Mouse (Mus musculus): ENCODE results near the gene Gipc3. TPM values are rescaled to one million over a fixed set of nuclear protein-coding genes. Genes with fewer than 3 reads are reported as not detected.

Gipc3 gene
- total RNA-seq, 4 experiments from 2014 or later, result 0.46 to 1.2 (median 0.73) TPM

DNA sequence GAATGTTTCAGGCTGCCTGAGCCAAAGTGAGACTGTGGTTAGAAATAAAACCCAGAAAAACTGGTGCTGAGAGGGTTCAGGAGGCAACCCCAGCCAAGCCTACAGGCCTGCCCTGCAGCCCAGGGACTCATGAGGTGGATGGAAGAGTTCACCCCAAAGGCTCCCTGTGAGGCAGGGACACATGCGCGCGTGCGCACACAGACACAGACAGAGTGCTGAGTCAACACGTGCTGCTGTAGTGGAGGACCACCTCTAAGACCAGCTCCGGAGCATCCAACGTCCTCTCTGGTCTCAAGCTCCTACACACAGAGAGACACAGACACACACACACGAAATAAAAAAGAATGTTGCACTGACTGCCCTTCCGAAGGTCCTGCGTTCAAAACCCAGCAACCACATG is 32.3 kb upstream of the Gipc3 start:
- DNase-seq (ENCODE audit: low spot score in 2 of 2), result no peak

DNA sequence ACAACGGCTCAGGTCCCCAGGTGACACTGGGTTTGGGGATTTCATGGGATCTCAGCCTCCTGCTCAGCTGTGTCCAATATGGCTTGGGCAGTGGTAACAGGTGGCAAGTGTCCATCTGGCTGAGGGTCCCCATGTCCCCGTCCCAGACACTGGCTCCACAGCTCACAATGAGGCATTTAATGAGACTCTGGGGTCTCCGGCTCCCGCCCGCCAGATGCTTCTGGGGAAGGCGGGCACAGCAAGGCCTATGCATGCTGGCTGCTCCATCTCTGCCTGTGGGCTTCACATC is 24.1 kb upstream of the Gipc3 start:
- DNase-seq (ENCODE audit: low spot score in 2 of 2), result no peak

DNA sequence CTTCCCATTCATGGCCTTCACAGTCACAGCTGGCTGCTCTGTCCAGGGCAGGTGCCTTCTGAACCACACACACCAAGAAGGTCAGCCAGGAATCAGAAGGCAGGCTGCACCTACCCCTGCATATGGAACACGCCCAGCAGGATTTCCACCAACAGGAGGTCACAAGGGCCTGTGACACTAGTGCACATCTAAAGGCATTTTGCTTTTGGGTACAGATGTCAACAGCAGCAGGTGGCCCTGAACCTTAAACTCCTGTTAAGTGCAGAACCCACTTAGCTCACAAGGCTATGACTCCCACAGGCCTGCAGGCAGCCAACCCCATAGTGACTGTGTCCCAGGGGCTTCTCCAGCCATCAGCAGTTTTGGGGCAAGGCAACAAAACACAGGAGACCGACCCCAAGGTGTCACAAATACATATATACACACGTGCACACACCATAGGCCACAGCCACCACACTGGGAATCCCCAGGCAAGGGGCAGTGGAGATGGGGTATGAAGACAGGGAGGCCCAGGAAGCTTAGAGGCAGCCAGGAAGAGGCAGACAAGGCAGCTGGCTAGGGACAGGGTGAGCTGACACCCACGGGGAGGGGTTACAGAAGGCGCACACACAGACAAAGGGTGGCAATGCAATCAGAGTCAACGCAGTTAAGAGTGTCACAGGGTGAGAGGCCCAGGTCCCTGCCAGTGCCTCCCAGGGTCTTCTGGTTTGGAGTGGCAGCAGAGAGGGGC is 23.6 kb upstream of the Gipc3 start:
- DNase-seq (ENCODE audit: low spot score in 2 of 2), result no peak

DNA sequence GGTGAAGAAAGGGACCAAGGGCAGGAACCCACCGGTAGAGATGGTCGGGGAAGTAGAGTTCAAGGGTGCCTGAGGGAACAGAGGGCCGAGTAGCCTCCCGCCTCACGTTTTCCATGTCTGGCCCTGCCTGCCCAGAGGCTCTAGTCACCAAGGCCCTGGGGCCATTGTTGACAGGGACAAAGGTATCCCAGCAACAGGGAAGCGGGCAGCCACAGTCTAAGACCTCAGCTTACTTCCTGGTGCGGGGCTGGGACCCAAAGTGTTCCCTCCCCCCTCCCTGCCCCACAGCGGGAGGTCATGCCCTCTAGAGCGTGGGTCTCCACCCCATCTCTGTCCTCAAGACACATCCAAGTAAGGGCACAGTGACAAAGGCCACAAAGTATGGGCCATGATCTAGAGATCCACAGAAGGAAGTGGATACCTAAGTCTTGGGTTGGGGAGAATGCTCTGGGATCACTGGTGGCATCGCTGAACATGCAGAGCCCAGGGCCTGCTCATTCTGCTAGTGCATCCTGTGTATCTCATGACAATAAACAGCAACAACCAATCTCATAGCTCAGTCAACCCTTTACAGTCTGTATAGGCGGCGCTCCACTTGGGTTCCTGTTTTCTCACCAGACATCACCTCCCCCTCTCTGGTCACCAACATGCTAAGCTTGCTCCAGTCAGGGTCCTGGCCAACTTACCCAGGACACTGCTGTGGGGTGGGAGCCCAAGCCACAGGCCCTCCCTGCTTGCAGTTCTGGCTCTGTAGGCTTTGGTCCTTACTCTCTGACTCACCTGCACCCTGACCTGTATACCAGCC is 22.8 kb upstream of the Gipc3 start, which contains the start of gene 4930404N11Rik:
TSS of gene 4930404N11Rik (minus strand) at position 145 of the 805 bp plus-strand sequence.
- DNase-seq (ENCODE audit: low spot score in 2 of 2), result no peak

DNA sequence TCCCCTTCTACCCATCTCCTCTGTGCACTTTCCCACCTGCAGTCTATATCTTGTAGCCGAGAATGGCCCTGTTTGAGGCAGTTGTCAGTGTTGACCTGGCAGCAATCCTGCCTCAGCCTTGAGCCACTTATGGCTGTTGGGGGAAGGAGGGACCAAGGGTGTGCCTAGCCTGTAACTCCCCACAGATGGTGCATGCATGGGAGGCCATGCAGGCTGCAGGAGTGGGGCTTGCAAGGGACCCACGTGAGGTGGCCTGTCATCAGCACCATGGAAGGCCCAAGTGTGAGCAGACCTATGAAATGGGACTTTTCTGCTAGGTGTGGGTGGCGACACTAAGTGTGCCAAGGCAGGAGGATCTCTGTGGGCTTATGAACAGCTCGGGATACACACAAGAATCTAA is 22.0 kb upstream of the Gipc3 start:
- DNase-seq (ENCODE audit: low spot score in 2 of 2), result no peak

DNA sequence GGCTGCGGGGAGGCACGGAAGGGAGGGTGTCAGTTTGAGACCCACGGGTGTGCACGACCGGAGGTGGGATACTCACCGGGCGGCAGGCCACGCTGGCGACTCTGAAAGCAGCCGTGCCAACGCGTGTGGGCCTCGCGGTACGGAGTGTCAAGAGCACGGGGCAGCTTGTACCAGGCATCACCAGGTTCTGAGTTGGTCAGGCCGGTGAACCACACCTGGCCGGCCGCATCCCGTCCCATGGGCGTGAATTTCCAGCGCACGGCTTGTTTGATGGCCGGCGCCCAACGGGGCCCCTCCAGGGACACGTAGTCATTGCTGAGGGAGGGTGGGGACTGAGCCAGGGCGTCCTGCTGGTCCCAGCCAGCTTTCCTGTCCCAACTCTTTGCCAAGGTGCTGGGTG is 21.6 kb upstream of the Gipc3 start:
- no peak for DNase-seq (ENCODE audit: low spot score in 2 of 2)

DNA sequence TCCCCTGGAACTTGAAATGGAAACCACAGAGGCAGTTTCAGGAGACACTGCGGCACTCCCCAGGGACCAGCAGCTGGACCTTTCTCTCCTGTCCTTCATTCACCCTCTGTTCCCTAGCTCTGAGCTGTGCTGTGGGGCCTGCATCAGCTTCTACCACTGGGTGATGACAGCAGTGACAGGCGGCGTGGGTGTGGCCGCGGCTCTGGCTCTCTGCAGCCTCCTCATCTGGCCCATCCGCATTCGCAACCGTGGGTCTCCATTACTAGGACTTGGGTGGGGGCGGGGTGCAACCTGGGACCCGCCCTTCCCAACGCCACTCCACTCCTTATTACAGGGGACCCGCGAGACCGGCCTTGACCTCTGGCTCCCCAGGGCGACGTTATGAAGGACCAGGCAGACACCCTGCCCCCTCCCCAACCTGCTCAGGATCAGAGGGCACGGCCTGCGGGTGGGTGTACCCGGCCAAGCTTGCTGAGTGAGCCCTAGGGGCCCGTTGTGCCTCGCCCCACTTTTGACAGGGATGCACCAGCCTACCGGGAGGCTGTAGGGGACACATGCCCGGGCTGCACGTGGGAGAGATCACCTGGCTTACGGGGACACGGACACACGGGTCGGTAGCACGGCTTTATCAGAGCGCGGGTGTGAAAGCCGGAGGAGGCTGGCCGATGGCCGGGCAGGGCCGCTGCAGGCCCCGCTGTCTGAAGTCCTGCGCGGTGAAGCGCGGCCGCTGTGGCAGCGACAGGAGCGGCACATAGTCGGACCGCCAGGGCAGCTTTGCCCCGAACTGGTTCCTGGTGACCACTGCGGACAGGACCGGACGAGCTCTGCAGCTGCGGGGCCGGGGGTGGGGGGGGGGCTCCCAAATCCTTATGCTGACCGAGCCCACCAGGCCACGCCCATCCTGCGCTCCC is 20.6 kb upstream of the Gipc3 start:
- no peak for DNase-seq (ENCODE audit: low spot score in 2 of 2)

DNA sequence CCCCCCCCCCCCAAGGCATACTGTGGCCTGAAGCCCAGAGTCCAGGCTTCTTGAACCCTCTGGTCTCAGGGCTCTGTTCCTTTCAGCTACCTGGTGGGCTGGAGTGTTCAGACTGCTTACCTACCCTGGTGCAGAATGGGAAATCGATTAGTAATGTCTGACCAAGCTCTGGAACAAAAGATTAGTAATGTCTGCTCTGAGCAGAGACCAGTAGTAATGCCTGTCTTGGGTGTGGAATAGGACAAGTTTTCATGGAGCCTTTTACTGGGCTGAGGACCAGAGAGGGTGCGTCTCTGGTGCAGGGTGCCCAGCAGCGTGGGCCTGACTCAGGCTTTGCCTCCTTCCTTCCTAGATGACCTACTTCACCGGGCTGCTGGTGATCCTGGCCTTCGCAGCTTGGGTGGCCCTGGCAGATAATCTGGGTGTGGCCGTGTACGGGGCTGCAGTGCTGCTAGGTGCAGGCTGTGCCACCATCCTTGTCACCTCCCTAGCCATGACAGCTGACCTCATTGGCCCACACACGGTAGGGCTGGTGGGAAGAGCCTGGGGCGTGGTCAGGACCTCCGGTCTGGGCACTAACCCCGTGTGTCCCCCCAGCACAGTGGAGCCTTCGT is 19.4 kb upstream of the Gipc3 start:
- DNase-seq (ENCODE audit: low spot score in 2 of 2), result no peak

DNA sequence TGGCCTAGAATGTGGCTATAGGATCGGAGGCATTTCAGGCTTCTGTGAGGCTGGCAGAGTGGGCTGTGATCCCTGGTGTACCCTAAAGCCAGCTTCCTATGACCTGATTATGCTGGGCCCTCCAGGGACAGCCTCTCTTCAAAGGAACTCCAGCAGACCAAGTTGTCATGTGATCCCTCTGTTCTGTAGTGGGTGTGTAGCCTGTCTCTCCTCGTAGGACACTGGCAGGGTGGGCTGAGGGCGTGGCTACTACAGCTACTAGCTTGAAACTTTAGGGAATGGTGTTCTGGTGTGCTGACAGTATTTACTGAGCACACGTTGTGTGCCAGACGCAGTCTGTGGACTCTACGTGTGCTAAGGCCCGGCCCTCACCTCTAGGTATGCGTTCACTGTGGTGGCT is 17.7 kb upstream of the Gipc3 start:
- DNase-seq (ENCODE audit: low spot score in 2 of 2), result no peak

DNA sequence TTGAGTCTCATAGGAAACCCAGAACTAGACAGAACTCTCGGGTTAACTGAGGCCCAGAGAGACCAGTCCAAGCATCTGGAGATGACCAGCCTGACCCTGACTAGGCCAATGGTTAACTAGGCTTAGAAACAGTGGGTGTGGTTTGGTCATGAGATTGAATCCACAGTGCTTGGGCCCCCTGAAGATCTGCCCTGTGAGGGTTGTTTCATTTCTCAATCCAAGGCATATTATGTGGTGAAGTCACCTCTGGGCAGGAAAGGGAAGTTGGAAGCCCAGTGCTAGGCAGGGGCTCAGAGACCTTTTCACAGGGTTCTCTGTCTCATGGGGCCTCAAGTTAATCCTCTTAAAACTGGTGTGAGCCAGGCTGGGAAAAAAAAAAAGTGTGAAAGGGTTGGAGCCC is 15.8 kb upstream of the Gipc3 start:
- no peak for DNase-seq (ENCODE audit: low spot score in 2 of 2)

DNA sequence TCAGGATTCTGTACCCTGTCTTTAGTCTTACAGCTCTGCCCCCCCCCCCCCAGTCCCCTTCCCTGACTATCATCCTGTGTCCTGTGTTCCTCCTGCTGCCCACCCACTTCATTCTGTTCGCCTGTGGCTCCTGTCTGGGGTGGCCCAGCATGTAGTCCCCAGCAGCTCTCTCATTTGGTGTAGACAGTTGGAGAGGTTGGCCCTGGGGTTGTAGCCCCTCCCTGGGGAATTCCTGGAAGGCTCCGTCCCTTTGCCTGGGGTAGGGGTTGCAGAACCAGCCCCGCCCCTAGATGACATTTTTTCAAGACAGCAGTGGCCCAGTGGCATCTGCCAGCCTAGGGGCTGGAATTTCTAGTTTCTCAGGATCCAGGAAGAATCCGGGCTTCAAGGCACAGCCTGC is 15.1 kb upstream of the Gipc3 start:
- no peak for DNase-seq (ENCODE audit: low spot score in 2 of 2)

DNA sequence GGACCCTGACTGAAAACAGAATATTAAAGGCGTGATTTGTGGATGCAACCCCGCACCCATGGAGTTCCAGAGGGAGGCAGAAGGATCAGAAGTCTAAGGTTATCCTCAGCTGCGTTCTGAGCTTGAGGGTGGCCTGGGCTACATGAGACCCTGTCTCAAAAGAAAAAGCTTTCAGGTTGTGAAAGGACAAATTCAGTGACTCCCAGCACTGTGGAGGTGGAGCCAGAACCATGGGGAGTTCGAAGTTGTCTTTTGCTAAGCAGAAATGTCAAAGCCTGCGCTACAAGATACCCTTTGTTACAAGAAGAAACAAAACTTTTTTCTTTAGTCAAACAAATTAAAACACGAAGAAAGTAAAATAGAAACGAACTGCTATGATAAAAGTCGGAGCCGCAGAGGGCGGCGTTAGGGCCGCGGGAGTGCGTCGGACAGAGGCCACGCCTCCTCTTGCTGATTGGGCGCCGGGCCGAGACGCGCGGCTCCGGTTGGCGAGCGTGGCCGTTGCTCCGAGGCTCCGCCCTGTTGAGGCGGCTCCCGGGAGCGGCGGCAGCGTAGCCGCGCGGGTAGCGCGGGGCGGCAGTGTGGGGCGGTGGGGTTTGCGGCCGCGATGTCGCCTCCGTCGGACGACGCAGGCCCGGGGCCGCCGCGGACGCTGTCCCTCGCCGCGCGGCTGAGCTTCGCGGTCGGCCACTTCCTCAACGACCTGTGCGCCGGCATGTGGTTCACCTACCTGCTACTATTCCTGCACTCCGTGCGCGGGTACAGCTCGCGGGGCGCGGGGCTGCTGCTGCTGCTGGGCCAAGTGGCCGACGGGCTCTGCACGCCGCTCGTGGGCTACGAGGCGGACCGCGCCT is 14.2 kb upstream of the Gipc3 start, which contains the start of gene Mfsd12:
TSS of gene Mfsd12 (plus strand) at position 501 of the 854 bp plus-strand sequence.
- DNase-seq (ENCODE audit: low spot score in 2 of 2), result peak; percentile 76 to 88

DNA sequence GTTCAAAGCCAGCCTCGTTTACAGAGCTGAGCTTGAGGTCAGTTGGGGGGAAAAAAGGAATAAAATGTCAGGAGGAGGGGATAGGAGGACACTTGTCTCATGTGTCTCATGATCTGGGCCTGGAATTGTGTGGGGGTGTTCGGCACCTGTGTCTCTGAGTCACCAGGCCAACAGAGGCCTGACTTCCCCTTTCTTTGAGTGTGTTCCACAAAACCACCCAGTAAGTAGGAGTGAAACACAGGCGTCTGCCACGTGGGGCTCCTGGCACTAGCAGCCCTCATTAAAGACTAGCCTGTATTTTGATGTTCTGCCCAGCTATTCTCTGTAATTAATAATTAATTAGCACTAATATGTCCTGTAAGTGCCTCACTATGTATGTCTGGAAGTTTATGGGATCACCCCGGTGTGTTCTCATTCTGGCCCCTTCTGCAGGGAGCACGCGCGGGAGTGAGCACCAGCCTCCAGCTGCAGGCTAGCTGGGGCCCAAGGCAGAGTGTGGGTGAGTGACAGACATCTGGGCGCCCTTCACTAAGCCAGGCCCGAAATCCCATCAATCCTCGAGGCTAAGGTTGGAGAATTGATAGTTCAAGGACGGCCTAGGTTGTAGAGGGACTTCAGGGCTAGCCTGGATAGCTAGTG is 13.4 kb upstream of the Gipc3 start:
- no peak for DNase-seq (ENCODE audit: low spot score in 2 of 2)

DNA sequence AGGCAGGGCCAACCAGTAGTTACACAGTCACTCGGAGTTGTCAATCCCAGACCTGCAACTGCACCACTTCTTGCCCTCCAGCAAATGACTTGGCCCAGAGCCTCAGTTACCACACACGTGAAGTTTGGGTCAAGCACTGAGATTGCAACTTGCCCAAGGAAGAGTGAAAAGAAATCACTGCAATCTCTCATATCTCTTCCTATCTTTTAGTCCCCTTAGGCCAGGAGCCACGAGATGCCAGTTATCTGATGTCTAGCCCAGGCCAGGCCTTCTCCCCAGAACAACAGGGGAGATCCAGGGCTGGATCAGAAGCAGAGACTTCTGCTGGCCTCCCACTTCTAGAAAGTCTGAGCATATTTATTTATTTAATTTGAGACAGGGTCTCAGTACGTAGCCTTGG is 12.5 kb upstream of the Gipc3 start:
- DNase-seq (ENCODE audit: low spot score in 2 of 2), result no peak

DNA sequence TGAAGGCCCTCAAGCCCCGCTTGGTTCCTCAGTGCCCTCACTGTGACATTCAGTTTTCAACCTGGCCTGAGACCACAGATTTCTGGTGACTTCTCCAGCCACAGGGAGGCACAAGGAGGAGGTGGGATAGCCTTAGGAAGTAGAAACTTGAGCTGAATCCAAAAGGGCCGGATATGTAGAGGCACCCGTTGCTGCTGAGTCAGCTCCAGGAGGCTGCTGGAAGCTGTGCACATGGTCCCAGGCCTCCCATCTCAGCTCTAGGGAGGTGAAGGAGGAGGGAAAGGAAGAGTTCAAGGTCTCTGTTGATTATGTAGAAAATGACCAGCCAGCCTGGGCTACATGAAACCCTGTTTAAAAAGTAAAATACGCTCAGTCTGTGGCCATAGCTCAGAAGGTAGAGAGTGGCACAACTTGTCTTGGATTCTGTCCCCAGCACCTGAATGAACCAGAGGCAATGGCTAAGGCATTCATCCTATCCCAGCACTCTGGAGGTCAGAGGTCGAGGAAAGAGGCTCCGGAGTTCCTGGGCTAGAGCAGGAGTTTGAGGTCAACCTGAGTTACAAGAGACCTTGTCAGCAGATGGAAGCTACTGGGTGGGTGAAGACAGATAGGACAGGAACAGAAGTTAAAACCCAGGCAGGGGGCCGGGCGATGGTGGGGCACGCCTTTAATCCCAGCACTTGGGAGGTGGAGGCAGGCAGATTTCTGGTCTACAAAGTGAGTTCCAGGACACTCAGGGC is 11.8 kb upstream of the Gipc3 start:
- no peak for DNase-seq (ENCODE audit: low spot score in 2 of 2)

DNA sequence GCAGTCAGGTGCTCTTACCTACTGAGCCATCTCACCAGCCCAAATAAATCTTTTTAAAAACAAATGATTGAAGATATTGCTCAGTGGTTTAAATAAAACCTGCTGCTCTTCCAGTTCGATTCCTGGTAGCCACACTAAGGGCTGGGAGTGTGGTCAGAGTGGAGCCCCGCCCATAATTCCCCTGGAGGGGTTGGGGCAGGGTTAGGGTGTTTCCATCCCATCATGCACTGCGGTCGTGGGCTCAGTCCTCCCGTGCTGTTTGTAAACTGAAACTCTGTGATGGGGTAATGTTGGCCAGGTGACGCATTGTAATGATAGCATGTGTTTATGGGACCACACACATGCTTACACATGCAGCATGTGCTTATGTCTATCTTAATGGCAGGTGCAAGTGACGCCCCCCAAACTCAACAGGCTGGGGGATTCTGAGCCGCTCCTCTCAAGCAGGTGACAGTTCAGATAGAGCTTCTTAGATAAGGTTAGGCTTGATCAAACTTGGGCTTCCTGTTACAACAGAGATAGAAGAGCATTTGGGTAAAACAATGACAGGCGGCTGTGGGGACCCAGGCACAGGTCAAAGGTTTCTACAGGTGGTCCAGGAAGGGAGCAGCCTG is 8.7 kb upstream of the Gipc3 start:
- no peak for DNase-seq (ENCODE audit: low spot score in 2 of 2)

DNA sequence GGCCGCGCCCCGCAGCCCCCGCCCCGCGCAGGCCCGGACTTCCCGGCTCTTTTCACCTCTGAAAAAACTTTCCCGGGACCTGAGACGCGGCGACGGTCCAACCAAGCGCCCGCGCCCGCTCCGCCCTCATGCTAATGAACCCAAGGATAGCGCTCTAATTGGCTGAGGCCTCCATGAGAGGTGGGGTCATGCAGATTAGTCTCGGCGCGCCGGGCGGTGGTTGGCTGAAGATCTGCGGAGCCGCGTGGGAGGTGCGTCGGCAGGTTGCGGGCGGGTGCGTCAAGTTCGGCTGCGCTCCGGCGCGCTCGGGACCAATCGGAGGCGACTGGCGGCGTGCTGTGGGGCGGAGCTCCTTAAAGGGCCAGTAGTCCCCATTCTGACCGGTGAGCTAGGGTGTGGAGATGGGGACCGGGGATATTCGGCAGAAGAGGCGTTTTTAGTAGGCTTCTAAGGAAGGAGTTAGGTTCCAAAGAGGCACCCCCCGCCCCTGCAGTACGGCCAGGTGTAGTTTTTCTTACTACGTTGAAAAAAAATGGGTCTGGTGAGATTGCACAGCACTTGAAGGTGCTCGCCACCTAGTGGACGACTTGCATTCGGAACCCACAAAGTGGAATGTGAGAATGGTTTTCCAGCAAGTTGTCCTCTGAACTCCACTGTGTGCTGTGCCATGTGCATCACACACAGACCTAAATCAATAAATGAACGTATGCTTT is 7.4 kb upstream of the Gipc3 start, which contains the start of gene Hmg20b:
TSS of gene Hmg20b (minus strand) at position 130 of the 713 bp plus-strand sequence.
- peak; percentile 99 for DNase-seq (ENCODE audit: low spot score in 2 of 2)

DNA sequence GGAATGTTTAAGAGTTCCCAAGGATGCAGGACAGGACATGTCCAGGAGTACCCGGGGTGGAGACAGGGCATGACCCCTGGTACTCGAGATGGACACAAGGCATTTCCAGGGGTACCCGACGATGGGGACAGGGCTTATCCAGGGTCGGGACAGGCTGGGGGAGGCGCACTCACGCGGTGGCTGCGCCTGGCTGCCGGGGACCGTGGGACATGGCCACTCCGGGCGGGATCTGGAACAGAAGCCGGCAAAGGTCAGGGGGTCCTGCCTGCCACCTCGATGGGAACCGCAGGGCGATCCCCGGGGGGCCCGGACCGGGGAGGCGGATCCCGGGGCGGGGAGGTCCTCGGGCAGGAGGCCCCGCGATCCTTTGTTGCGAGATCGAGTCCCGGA is 6.9 kb upstream of the Gipc3 start:
- DNase-seq (ENCODE audit: low spot score in 2 of 2), result no peak
